Mouse (Mus musculus) midbrain, embryonic 16.5 days (tissue): ENCODE measurements around the gene Olfr149. TPM values are rescaled to one million over a fixed set of nuclear protein-coding genes. Genes with fewer than 3 reads are reported as not detected.
"Not testable (repeated sequence)": the region's sequence is repeated elsewhere in the genome, so short reads cannot be mapped to it uniquely, and the experiment has no call there.

Experiments
- ATAC-seq: fragments of 200-750 bp; cut with Nextera tagmentation; 2 replicates; pipeline ENCODE4 v1.8.0; 2017; ENCODE audit warnings: moderate TSS enrichment
- H3K27ac ChIP-seq: fragments of 300-500 bp; sonication (generic); 2 replicates; pipeline ENCODE4 v1.5.1; 2014; ENCODE audit warnings: mild to moderate bottlenecking, low read length, mixed read lengths
- H3K27me3 ChIP-seq: fragments of 300-500 bp; sonication (generic); 2 replicates; pipeline ENCODE4 v1.6.1; 2014; ENCODE audit warnings: low read depth, low read length, mixed read lengths; ENCODE audit not compliant: control insufficient read depth, insufficient read depth
- H3K36me3 ChIP-seq: fragments of 300-500 bp; sonication (generic); 2 replicates; pipeline ENCODE4 v1.6.1; 2014; ENCODE audit warnings: mild to moderate bottlenecking, low read length, moderate library complexity, mixed read lengths; ENCODE audit not compliant: control insufficient read depth, insufficient read depth
- H3K4me1 ChIP-seq: fragments of 300-500 bp; sonication (generic); 2 replicates; pipeline ENCODE4 v1.6.1; 2014; ENCODE audit warnings: mild to moderate bottlenecking, low read length, mixed read lengths; ENCODE audit not compliant: control insufficient read depth, insufficient read depth
- H3K4me2 ChIP-seq: fragments of 300-500 bp; sonication (generic); 2 replicates; pipeline ENCODE4 v1.6.1; 2014; ENCODE audit warnings: mild to moderate bottlenecking, low read length, mixed read lengths
- H3K4me3 ChIP-seq: fragments of 300-500 bp; sonication (generic); 2 replicates; pipeline ENCODE4 v1.5.1; 2014; ENCODE audit warnings: low read depth, mild to moderate bottlenecking, low read length, moderate library complexity, mixed read lengths
- H3K9ac ChIP-seq: fragments of 300-500 bp; sonication (generic); 2 replicates; pipeline ENCODE4 v1.6.1; 2014; ENCODE audit warnings: low read depth, low read length, mixed read lengths
- H3K9me3 ChIP-seq: fragments of 300-500 bp; sonication (generic); replicated peaks from 2 replicates; pipeline ENCODE4 v1.6.1; 2014; ENCODE audit warnings: mild to moderate bottlenecking, low read length, mixed read lengths; ENCODE audit not compliant: control insufficient read depth, poor library complexity, severe bottlenecking
- WGBS: fragments of 180-500 bp; shearing (Covaris S2); extraction: QIAGEN DNeasy Blood & Tissue Kit; methylation state at CpG from one replicate; pipeline ENCODE4 v1.1.7; 2014; 5-methylcytosine and 5-hydroxymethylcytosine counted together
- polyA plus RNA-seq: library from polyadenylated mRNA; unstranded; fragments of >200 nt; fragmentation: Nextera tagmentation; extraction: Ambion mirVana; gene quantifications from 2 replicates; pipeline ENCODE4 v1.2.1, GENCODE M21; 2015

Gene Olfr149
- polyA plus RNA-seq, result not detected in 2 replicates

DNA sequence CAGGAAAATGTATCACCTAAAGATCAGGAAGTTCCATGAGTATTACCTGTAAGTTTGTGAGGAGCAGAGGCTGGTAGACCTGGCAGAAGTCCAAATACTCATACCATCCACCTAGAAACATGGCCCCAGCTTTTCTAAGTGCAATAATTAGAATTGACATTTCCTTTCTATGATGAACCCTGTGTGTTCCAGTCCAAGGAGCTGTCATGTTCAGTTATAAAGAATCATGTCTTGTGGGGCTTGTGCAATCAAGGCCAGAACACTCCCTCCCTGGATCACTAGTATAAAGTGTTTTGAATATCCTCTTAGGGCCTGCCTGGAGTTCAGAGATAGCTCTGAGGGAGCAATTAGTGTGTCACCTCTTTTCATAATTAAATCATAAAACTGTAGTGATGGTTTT is at the start of gene Olfr149:
Olfr149 (minus strand) TSS at position 101 of the 400 bp plus-strand sequence.
- Histone ChIP-seq H3K9ac (no peak within 1 kb of the TSS), H3K4me3 (no peak within 1 kb of the TSS), H3K27me3 (no peaks in the 10 kb centered on the region), H3K4me1 (no peaks in the 10 kb centered on the region), H3K27ac (no peak within 1 kb of the TSS), H3K36me3 (no peaks in the 10 kb centered on the region), H3K9me3 (no peaks in the 10 kb centered on the region), H3K4me2 (no peak within 1 kb of the TSS)
- ATAC-seq, result no peak

DNA sequence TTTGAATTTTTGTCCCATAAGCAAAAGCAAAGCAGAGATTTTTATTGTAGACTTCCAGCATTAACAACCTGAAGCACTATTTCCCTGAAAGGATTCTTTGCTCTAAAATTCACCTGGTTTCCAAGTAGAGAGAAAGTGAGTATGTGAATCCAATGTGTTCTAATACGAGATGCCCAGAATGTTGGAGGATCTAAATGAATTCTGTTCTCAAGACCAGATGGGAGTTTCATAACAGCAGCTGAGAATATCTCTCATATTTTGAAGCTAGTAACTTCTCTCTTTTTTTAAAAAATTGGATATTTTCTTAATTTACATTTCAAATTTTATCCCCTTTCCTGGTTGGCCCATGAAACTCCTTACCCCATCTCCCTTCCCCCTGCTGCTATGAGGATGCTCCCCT is 39.5 kb upstream of the Olfr149 start:
- Histone ChIP-seq H3K36me3 (no peaks in the 10 kb centered on the region), H3K9ac (no peak overlapping the region), H3K4me3 (no peak overlapping the region), H3K4me2 (no peak overlapping the region), H3K4me1 (no peaks in the 10 kb centered on the region), H3K27ac (no peak overlapping the region), H3K27me3 (no peaks in the 10 kb centered on the region), H3K9me3 (no peaks in the 10 kb centered on the region)
- no peak for ATAC-seq
- 87% methylated on average over 1 of the region's 1 CpGs for WGBS

DNA sequence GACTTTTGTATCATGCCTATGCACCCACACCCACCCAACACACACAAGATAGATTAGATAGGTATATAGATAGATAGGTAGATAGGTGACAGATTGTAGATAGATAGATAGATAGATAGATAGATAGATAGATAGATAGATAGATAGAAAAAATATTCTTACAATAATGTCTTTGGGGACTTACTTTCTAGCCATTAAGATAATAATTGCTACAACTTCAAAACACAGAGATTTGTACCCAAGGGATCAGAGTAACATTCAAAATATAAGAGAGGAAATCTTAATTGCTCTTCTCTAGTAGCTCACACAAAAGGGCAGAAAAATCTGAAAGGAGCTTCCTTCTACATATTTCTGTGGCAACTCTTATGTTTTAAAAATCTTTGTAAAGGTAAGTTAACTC is 39.0 kb upstream of the Olfr149 start, which contains the start of gene Olfr967:
Olfr967 (plus strand) TSS at position 301 of the 400 bp plus-strand sequence.
- no peak within 1 kb of the TSS for H3K9ac ChIP-seq
- H3K4me2 ChIP-seq, result no peak within 1 kb of the TSS
- no peak within 1 kb of the TSS for H3K4me3 ChIP-seq
- H3K9me3 ChIP-seq, result no peaks in the 10 kb centered on the region
- H3K27ac ChIP-seq, result no peak within 1 kb of the TSS
- ATAC-seq, result no peak
- no peaks in the 10 kb centered on the region for H3K4me1 ChIP-seq
- H3K27me3 ChIP-seq, result no peaks in the 10 kb centered on the region
- H3K36me3 ChIP-seq, result no peaks in the 10 kb centered on the region

DNA sequence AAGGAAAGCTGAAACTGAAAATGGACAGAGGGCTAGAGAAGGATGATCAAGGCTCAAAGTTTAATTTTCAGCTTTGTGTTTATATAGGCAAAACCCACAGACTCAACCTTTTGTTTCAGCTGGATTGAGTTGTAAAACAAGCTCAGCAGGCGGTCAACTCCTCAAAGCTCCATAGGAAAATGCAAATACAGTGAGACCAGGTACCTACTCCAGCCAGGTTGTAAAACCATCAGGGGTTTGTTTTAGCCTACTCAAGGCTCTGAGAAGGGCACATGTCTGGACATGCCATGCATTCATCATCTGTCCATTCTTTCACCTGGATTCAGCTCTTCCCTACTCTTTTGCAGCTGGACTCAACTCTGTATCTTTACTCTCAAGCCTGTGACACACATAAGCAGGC is 33.8 kb upstream of the Olfr149 start:
- no peaks in the 10 kb centered on the region for H3K27me3 ChIP-seq
- H3K9ac ChIP-seq, result no peak overlapping the region
- H3K36me3 ChIP-seq, result no peaks in the 10 kb centered on the region
- no peak overlapping the region for H3K4me2 ChIP-seq
- no peaks in the 10 kb centered on the region for H3K9me3 ChIP-seq
- WGBS, result 97% methylated on average over 1 of the region's 1 CpGs
- H3K4me3 ChIP-seq, result no peak overlapping the region
- no peak overlapping the region for H3K27ac ChIP-seq
- no peaks in the 10 kb centered on the region for H3K4me1 ChIP-seq
- ATAC-seq, result no peak

GRCm38 (mm10) chr9:39730678-39731077 is 23.8 kb upstream of the Olfr149 start, which contains the start of gene Olfr150:
Gene Olfr150, plus strand, starts transcription at chr9:39730978.
- H3K36me3 ChIP-seq, result no peaks in the 10 kb centered on the region

GRCm38 (mm10) chr9:39711053-39711452 is 4.1 kb upstream of the Olfr149 start, which contains the start of gene Olfr965:
Gene Olfr965, plus strand, starts transcription at chr9:39711353.
- Histone ChIP-seq H3K9me3 (no peaks in the 10 kb centered on the region), H3K4me1 (no peaks in the 10 kb centered on the region), H3K27ac (no peak within 1 kb of the TSS), H3K4me3 (no peak within 1 kb of the TSS), H3K9ac (no peak within 1 kb of the TSS), H3K4me2 (no peak within 1 kb of the TSS), H3K36me3 (no peaks in the 10 kb centered on the region), H3K27me3 (no peaks in the 10 kb centered on the region)
- ATAC-seq, result no peak

More at GRCm38 (mm10) chr9:39730678-39731077, 23.8 kb upstream of the Olfr149 start, which contains the start of gene Olfr150:
- no peaks in the 10 kb centered on the region for H3K27me3 ChIP-seq
- no peak for ATAC-seq
- H3K4me2 ChIP-seq, result no peak within 1 kb of the TSS
- H3K4me1 ChIP-seq, result no peaks in the 10 kb centered on the region
- H3K9ac ChIP-seq, result no peak within 1 kb of the TSS
- no peak within 1 kb of the TSS for H3K27ac ChIP-seq
- H3K9me3 ChIP-seq, result no peaks in the 10 kb centered on the region
- H3K4me3 ChIP-seq, result no peak within 1 kb of the TSS

GRCm38 (mm10) chr9:39708958-39709357 is 2.0 kb upstream of the Olfr149 start:
- Histone ChIP-seq H3K27ac (no peak overlapping the region), H3K9me3 (no peaks in the 10 kb centered on the region), H3K36me3 (no peaks in the 10 kb centered on the region), H3K27me3 (no peaks in the 10 kb centered on the region), H3K9ac (no peak overlapping the region), H3K4me1 (no peaks in the 10 kb centered on the region), H3K4me2 (no peak overlapping the region), H3K4me3 (no peak overlapping the region)
- WGBS, result 70% methylated on average over 3 of the region's 3 CpGs
- ATAC-seq, result no peak

DNA sequence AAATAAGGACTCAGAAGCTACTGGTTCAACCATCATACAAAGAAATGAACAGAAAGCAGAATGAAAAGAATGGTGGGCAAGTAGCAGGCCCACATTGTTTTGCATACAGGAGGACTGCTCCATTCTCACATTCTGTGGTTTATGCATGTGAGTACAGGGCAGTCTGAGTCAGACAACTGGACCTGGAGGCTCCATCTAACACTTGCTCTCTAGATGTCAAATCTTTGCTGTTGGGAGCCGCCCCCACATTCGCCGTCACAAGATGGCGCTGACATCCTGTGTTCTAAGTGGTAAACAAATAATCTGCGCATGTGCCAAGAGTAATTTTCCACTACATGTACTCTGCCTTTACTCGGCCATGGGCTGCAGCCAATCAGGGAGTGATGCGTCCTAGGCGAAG is 5.8 kb downstream of the Olfr149 start:
- not testable (repeated sequence) for H3K36me3 ChIP-seq, H3K27ac ChIP-seq, H3K4me3 ChIP-seq, H3K4me2 ChIP-seq, H3K27me3 ChIP-seq, H3K9me3 ChIP-seq, H3K4me1 ChIP-seq, ATAC-seq, H3K9ac ChIP-seq
- 83% methylated on average over 7 of the region's 8 CpGs for WGBS

GRCm38 (mm10) chr9:39679280-39679679 is 27.6 kb downstream of the Olfr149 start:
- Histone ChIP-seq H3K27ac (no peak overlapping the region), H3K4me1 (no peaks in the 10 kb centered on the region), H3K36me3 (no peaks in the 10 kb centered on the region), H3K9ac (no peak overlapping the region), H3K27me3 (no peaks in the 10 kb centered on the region), H3K4me2 (no peak overlapping the region), H3K9me3 (no peaks in the 10 kb centered on the region), H3K4me3 (no peak overlapping the region)
- WGBS, result 53% methylated on average over 2 of the region's 2 CpGs
- ATAC-seq, result peak; percentile 80
